Mouse (Mus musculus) NIH3T3 (cell line): ENCODE measurements around the gene Slc25a3.

ENCODE experiments used
- DNase-seq: peaks from one replicate; pipeline ENCODE4 v3.0.0-alpha.2; 2012; ENCODE audit warnings: low read depth

Slc25a3 gene

DNA sequence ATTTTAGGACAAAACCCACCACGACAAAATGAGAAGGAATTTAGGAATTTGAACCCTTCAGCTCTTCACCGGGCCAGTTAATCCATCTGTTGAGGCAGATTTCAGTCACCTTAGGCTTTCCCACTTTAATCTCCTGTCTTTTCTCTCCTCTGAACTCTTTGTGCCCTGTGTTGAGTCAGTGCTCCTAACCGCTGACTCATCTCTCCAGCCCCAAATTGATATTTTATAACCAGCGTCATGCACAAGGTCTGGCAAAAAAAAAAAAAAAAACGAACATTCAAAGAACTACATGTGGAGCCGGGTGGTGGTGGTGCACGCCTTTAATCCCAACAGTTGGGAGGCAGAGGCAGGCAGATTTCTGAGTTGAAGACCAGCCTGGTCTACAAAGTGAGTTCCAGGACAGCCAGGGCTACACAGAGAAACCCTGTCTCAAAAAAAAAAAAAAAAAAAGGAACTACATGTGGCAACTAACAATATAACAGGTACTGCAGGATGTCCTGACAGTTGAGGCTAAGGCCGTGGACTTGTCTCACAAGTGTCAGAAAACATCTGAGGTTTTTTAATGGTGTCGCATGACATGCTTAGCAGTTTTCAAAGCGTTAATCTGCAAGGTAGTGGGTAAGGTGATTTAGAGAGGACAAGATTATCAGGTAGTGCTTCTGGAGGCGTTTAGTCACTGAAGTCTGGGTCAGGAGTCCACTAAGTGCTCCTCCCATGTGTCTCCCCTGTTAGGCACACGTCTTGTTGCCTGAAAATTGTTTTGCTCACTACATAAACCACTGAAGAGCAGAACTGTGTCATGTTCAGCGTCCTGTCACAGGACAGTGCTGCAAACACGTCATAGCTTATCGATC, 29.4 kb downstream of the Slc25a3 start:
- peak; percentile 62 for DNase-seq

DNA sequence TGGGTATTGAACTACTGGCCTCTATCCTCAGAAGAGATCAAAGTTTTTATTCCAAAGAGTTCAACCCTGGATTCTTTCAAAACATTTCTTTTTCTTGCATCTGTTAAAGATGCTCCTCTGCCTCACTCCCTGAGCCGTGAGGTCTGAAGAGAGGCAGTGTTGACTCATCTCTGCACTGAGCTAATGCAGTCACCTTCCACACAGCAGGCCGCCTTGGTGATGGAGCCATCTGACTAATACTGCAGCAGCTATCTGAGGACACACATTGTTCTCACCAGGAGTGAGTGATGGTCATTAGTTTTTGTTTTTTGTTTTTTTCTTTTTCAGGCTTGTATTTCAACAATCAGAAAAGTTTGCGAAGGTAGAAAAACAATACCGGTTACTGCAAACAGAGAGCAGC, 31.0 kb downstream of the Slc25a3 start:
- DNase-seq, result peak; percentile 55

DNA sequence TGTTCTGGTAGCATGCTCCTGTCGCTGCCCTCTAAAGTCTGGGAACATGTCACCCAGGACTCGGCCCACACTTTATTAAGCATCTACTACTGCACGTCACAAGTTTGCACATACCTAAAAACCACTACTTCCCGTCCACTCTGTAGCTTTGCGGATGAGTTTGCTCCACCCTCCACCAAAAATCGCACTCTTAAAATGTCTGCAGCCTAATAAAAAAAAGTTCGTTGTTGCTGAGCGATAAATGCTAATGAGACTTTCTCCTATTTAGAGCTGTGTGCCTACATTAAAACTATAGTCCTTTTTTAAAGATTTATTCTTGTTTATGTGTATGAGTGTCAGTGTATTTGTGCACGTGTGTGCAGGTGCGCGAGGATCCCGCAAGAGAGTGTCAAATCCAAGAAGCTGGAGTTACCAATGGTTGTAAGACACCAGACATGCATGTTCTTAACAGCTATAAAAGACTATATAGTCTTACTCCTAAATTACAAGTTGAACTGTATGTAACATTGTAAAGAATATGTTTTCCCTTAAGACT, 40.4 kb downstream of the Slc25a3 start:
- peak; percentile 72 for DNase-seq

DNA sequence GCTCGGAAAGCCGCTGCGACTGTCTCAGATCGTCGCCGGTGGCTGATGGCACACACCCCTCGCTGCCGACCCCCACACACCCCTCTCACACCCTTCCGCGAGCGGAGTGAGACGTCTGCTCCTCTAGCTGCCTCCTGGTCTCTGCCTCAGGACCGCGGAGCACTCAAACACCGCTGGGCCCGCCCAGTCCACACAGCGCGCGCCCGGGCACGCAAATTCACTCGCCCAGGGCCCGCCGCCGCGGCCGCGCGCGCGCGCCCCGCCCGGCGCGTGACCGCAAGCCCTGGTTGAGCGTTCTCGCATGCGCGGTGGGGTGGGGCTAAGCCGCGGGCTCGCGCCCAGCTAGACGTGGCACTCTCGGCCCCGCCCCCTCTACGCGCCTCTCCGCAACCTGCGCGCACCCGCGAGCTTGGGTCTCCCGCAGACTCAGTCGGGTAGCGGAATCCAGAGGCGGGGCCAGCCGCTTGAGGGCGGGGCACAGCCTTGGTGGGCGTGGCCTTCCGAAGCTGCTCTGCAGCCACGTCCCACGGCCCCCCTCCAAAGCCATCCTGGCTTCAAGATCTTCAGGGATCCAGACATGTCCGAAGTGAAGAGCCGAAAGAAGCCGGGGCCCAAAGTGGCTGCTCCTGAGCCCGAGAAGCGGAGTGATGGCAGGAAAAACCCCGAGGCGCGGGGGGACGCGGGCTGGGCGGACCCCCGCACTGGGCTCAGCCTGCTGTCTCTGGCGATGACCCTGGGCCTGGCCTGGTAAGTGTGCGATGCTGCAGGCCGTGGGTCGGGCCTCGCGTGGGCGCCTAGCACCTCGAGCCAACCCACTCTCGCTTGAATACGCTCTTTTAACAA, 41.1 kb downstream of the Slc25a3 start, which contains the start of the genes Apaf1 and Ikbip:
TSS of gene Apaf1 (minus strand) at position 221 of the 843 bp plus-strand sequence.
TSS of gene Ikbip (plus strand) at position 391 of the 843 bp plus-strand sequence.
- DNase-seq, result peak; percentile 100

DNA sequence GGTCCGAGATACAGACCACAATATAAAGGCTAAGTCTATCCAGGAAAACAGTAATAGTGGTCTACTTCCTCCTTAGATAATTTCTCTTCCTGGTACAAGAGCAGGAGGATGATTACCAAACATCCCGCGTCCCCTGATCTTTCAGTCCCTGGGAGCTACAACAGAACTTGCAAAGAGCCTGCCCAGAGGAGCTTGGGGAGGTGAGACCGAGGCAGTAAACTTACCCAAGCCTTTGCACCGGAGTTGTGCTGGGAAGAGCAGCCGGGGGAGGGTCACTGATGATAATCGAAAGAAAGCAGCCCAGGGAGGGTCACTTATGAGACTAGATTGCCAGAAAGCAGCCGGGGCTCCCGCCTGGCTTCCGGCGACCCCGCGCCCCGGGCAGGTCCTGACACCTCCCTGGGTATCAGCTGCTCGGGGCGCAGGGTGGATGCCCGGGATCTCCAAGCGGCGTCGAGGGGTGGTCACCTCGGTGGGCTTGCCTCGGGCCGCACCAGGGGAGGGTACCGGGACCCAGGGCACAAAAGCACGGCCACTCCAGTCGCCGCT, 41.8 kb downstream of the Slc25a3 start:
- peak; percentile 32 for DNase-seq

DNA sequence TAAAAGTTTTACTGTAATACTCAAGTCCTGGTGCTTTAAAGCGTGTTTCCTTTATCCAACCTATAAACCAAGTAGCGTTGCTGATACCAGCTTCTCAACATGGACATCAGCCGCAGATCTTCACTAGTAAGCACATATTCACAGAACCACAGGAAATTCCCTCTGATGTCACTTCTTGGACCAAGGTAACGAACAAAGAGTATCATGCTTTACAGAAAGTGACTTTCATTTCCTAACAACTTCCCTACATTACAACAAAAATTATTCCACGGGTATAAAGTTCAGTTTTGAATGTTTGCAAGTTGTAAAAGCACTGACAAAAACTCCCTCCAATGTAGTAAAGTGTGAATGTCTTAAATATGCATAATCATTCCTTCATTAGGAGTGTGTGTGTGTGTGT, 43.3 kb downstream of the Slc25a3 start:
- no peak for DNase-seq

DNA sequence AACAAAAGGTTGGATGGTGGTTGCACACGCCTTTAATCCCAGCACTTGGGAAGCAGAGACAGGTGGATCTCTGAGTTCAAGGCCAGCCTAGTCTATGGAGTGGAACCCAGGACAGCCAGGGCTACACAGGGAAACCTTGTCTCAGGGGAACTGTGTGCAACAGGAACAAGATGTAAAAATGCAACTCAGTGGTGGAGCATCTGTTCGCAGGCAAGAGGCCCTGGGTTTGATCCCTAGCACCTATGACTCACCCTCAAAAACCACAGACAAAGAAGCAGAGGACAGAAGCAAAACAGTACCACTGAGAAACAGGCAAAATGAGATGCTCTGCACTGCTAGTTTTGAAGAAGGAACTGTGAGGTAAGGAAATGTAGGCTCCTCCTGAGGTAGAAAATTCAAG, 47.2 kb downstream of the Slc25a3 start:
- DNase-seq, result peak; percentile 56

DNA sequence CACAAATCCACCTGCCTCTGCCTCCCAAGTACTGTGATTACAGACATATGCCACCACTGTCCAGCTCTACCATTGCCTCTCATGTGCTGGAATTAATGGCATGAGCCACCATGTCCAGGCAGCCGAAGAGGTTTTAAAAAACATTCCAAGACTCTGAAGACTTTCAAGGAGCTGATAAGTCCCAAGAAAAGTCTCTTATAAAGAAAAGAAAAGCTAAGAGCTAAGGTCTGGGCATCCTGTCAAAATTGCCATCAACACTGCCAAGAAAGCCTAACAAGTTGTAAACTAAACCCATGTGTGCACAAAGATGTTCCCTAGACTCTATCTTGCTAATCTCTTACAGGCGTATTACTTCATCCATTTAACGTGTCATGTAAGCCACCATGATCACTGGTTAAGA, 50.5 kb downstream of the Slc25a3 start:
- DNase-seq, result peak; percentile 96

DNA sequence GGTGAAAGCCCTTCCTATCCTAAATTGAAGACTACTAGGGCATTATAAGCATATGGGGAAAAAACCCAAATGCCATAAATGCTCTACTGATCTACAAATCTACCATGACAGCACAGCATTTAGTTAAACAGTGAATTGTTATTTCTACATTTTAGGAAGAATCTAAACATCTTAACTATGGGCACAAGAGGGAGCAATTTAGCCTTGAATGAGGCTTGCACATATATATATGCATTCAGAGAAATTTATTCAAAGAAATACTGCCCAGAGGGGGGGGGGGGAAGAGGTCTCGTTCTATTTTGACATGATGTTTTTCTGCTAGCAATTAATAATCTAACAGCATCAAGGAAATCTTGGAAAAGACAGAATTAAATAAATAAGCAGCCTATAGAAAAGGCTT, 52.1 kb downstream of the Slc25a3 start:
- DNase-seq, result peak; percentile 77
